Mouse (Mus musculus): ENCODE data around the gene Rho.

Rho gene

DNA sequence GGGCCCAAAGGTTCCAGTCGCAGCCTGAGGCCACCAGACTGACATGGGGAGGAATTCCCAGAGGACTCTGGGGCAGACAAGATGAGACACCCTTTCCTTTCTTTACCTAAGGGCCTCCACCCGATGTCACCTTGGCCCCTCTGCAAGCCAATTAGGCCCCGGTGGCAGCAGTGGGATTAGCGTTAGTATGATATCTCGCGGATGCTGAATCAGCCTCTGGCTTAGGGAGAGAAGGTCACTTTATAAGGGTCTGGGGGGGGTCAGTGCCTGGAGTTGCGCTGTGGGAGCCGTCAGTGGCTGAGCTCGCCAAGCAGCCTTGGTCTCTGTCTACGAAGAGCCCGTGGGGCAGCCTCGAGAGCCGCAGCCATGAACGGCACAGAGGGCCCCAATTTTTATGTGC, at the start of gene Rho:
Gene Rho, plus strand, starts transcription at position 110 of the 400 bp plus-strand sequence.
- no peak for DNase-seq (ENCODE audit: low spot score in 2 of 2)

DNA sequence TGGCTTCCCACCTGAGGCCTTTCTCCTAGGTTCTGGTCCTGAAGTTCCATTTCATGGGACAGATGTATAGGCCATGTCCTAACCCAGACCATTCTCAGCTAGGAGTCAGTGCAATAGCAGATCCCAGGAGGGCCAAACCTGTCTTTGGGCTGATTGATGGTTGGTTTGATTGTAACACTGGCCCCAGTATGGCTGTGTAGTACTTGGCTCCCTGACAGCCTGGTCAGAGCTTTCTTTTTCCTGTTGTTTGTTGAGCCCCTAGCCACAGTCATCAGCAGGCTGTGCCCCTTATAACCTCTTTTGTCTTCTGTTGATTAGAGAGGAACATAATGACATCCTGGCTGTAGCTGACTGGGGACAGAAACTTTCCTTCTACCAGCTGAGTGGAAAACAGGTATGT, 47.5 kb upstream of the Rho start:
- no peak for DNase-seq (ENCODE audit: low spot score in 2 of 2)

DNA sequence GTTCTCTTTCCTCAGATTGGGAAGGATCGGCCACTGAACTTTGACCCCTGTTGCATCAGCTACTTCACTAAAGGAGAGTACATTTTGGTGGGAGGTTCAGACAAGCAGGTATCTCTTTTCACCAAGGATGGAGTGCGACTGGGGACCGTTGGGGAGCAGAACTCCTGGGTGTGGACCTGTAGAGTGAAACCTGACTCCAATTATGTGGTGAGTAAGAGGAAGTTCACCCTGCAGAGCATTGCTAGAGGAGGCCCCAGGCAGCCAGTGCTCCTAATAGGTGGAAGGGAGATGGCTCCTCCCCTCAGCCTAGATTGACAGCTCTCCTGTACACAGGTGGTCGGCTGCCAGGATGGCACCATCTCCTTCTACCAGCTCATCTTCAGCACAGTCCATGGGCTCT, 44.7 kb upstream of the Rho start:
- peak; percentile 42 to 56 for DNase-seq (ENCODE audit: low spot score in 2 of 2)

DNA sequence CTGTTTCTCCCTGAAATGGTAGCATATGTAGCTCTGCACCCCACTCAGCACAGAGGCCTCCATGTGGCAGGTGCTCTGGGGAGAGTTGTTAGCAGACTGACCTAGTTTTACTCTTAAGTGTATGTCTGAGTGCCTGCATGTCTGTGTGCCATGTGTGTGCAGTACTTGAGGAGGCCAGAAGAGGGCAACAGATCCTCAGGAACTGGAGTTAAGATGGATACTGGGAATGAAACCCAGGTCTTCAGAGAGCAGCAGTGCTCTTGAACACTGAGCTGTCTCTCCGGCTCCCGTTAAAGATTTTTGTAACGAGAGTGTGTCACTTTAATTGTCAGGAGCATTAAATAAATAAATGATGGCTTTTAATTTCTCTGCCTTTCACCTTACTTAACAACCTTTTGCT, 43.3 kb upstream of the Rho start:
- DNase-seq (ENCODE audit: low spot score in 2 of 2) = peak; percentile 35 to 41

DNA sequence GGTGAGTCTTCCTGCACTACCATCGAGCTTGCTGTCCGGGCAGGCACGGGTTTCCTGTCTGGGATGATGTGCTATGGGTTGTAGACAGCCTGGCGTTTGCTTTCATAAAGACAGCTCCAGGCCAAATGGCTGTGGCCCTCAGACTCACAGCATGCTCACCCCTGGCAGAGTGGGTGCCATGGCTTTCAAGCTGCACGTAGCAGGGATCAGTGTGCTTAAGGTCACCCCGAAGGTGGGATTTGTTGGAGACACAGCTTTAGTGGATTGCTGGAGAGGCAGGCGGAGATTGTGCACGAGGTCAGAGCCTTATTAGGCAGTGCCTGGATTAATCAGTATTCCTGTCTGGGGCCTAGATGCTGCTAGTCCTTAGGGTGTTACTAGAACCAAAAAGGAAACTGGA, 40.9 kb upstream of the Rho start:
- DNase-seq (ENCODE audit: low spot score in 2 of 2) = no peak

DNA sequence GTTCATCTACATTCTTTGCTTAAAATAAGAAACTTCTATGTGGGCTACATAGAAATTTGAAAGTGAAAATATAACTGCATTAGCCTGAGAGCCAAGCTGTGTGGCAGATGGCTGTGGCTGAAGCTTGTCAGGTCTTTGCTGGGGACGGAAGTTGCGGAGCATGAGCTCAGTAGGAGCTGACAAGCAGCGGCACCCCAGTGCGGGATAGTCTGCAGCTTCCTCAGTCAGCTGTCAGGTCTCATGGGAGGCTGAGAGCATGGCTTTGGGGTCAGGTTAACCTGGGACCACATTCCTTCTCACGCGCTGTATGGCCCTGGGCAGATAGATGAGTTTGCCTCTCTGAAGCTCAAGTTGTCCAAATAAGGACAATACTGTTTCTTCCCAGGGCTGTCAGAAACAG, 40.5 kb upstream of the Rho start:
- no peak for DNase-seq (ENCODE audit: low spot score in 2 of 2)

DNA sequence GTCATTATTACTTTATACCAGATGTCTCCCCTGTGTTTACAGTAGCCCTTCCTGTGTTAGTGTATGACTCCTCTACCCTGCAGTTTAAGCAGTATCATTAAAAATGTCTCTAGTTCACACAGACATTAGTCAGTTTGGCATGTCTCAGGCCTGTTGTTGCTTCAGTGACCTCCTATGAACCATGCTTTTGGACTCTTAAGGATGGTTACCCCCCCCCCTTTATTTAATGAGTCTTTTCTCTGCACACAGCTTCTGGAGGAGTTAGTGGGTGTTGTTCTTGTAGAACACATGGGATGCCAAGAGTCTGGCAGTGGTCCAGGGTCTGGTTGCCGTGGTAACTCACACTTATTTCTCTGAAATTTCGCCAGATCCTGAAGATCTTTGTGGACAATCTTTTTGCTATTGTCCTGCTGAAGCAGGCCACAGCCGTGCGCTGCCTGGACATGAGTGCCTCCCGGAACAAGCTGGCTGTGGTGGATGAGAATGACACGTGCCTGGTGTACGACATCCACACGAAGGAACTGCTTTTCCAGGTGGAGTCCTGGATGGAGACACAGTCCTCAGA, 40.0 kb upstream of the Rho start:
- DNase-seq (ENCODE audit: low spot score in 2 of 2) = no peak

DNA sequence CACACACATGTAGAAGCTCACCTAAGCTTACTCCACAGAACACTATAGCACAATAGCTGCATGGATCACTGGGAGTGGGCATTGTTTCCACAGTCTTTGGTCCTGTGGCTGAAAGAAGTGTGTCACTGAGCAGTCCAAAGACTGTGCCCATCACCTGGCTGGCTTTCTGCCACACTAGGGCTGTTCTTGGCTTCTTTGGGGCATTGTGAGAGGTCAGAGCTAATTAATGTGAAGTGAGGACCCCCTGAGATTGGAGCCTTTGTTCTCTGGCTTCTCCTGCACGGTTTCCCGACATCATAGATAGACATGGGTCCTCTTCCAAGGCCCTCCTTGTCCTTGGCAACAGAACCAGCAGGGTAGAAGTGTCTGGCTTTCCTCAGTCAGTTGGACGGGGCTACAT, 39.2 kb upstream of the Rho start:
- DNase-seq (ENCODE audit: low spot score in 2 of 2) = no peak

DNA sequence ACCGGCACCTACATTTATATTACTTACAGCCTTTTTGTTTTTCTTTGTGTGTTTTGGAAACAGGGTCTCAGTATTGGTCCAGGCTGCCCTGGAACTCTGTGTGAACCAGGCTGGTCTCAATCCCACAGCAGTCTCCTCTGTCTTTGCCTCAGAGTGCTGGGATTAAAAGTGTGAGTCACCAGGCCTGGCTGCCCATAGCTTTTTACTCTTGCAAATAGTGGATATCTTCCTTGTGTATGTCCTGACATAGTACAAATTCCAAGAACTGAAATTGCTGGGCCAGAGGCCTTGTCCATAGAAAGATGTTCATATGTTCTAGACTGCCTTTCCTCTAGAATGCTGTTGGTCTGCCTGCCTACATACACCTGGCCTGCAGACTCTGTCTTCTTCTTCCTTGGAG, 35.2 kb upstream of the Rho start:
- no peak for DNase-seq (ENCODE audit: low spot score in 2 of 2)

DNA sequence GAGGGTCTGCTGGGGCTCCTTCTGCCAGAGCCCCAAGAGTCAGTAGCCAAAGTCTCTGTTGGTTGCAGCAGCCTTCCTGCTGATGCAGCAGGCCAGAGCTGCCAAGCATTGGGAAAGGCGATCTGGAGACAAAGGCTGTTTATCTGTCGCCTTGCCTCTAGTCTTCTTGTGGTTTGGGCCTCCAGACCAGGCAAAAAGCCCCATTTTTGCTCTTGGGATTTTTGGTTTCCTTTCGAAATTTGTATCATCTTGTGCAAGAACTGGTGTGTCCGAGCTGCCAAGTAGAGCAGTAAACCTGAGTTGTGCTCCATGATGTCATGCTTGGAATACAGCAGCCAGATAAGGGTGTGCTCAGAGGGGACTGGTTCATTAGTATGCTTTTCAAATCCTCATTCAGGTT, 34.4 kb upstream of the Rho start:
- DNase-seq (ENCODE audit: low spot score in 2 of 2) = no peak

DNA sequence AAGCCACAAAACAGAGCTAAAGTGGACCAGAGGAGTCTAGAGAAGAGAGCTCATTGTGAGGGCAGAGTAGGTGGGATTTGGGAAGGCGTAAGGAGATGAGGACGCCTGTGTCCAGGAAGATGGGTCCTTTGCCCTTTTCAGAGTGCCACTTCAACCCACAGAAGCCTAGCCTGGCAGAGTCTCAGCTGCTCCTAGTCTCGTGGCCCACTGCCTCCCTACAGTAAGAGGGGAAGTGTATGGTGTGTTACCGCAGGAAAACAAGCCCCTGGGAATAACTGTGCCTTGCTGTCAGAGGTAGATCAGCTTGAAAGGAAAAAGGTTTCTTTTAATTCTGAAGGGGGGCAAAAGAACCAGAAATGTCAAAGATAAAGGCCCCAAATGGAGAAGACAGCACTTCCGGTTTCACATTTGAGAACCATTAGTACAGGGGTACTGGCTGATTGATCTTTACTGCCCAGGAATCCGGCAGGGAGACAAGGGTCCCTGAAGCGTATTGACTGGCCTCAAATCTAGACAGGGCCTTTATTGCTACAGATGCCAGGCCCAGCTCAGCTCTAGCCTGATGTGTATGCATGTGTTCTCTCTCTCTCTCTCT, 33.5 kb upstream of the Rho start:
- DNase-seq (ENCODE audit: low spot score in 2 of 2) = no peak

DNA sequence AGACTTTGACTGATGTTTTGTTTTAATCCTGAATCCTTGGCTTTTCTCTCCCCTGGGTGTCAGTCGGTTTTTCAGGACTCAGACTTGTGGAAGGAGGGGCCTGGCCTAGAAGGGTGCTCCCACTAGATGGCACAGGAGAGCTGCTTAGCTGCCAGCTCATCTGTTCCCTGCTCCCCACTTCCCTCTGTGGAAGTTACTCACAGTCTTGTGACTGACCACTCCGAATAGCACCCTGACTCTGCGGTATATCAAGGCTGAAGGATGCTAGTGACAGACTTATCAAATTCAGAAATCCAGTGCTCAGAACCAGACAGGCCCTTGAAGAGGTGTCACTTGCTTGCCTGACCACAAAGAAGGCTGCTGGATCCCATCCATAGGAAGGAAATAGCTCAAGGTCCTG, 30.5 kb upstream of the Rho start:
- DNase-seq (ENCODE audit: low spot score in 2 of 2) = peak; percentile 32 to 63

DNA sequence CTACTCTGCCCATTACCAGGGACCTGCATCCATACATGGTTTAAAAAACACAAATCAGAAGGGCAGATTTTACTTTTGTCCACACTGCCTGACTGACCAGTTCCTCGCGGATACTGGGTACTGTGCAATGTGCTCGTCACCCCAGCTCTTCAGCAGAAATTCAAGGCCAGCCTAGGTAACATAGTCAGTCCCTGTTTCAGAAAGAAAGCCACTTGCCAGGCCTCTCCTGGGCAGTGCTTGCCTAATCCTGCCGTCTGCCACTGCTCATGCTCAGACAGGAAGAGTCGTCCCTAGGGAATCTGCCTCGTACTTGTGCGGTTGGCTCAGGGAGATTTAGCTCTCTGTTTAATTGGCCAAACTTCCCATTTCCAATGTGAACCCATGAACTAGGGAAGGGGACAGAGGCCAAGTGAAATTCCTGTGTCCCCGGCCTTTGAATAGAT, 30.0 kb upstream of the Rho start:
- no peak for DNase-seq (ENCODE audit: low spot score in 2 of 2)

DNA sequence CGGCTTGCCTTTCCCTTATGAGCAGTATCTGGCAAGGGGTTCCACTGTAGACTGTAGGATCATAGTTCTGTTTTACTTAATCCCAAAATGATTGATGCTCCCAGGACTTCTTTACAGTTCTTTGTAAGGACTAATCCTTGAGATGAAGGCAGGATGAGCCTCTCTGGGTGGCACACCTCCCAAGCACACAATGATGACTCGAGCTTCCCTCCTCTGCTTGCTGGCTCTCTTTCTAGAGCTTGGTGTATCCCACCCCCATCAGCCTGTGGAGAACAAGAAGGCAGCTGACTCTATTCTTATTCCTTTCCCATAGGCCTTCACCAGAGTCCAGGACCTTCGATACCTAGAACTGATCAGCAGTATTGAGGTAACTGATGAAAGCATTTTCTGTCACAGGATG, 29.0 kb upstream of the Rho start:
- no peak for DNase-seq (ENCODE audit: low spot score in 2 of 2)

DNA sequence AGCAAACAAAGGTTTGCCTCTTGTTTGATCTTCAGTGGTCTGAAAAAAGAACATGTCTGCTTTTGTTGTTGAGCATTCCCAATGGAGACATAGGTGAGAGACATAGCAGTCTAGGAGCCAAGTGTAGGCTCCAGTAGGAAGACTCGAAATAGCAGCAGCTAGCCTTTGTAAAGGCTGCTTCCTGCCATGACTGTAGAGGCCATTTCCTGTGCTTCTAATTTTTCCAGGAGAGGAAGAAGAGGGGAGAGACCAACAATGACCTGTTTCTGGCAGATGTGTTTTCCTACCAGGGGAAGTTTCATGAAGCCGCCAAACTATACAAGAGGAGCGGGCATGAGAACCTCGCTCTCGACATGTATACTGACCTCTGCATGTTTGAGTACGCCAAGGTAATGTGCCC, 26.0 kb upstream of the Rho start:
- no peak for DNase-seq (ENCODE audit: low spot score in 2 of 2)

DNA sequence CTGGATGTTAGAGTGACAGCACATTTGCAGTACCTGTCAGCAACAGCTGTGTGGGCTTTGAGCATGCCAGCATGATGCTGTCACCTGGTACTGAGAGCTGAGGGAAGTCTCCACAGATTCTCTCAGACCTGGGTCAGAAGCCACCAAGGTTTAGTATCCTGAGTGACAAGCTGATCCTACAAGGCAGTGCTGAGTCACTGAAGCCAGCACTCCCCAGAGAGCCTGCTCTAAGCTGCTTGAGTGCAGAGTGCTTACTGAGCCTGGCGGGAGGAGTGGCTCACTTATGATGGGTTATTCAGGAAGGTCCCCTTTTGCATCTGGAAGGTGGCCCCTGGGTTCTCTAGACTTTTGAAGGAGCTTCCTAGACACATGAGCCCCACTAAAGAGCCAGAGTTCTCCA, 25.1 kb upstream of the Rho start:
- DNase-seq (ENCODE audit: low spot score in 2 of 2) = no peak

DNA sequence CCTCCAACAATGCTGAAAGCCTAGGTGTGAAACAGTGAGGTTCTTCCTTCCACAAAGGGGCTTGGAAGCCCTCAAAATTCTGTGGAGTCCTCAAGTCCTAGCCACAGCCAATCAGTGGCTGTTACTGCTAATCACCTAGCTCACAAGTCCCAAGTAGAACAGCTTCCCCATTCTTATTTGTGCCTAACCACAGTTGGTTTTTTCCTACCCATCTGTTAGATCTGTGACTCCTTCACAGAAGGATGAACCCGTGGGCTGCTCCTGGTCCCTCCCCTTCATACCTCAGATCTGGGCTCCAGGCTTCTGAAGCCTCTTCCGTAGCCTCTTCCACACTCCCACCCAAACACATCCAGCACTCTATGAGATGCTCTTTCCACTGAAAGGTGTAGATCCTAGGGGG, 24.7 kb upstream of the Rho start:
- no peak for DNase-seq (ENCODE audit: low spot score in 2 of 2)

DNA sequence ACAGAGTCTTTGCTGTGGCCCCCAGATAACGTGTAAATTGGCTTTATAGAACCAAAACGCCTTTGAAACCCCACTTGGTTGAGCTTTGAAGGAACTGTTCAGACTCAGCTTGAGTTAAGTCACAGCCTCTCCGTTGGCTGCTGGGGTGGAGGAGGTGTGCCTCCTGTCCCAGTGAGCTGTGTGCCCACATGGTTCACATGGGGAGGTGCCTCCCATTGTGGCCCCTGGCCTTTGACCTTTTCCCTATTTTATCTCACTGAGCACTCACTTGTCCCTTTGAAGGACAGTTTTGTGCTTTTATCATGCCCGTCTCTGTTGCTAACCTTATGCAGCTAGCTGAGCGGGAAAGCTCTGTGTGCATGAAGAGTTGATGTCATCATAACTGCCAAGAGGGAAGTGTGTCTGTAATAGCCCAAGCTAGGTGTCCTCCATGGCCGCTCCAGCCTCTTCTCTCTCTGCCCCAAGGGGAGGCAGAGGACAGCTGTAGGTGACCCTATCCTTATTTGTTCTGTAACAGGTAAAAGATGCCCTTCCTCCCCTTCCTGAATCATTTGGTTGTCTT, 23.0 kb upstream of the Rho start:
- DNase-seq (ENCODE audit: low spot score in 2 of 2) = no peak

DNA sequence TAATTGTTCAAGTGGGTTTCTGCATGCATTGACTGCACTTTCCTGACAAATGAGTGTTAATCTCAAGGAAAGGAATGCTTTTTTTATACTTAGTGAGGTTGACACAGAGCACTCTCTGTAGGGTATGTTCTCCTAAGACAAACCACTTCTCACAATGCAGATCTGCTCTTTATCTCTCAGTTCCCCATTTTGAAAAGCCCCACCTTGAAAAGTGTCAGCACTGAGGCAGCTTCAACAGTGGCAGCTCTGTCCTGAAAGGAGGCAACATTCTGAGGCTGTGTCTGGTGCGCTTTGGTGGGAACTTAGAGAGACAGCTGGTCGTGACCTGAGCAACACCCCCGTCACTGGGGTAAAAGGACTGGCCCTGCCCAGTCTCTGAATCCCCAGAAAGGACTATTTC, 22.5 kb upstream of the Rho start:
- no peak for DNase-seq (ENCODE audit: low spot score in 2 of 2)

DNA sequence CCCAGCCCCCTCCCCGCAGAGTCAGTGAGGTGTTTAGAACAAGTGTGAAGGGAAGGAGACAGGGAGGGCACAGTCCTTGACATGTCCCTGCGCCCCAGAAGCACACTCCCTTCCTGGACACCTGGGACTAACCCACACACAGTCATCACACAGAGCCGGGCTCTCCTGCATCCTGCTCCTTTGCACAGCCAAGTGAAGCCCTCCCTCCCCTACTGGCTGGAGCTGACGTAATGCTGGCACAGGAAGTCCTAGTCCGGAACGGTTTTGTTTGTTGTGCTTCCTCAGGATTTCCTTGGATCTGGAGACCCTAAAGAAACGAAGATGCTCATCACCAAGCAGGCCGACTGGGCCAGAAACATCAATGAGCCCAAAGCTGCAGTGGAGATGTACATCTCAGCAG, 21.6 kb upstream of the Rho start:
- DNase-seq (ENCODE audit: low spot score in 2 of 2) = peak in 1 of 2 experiments; percentile 17

DNA sequence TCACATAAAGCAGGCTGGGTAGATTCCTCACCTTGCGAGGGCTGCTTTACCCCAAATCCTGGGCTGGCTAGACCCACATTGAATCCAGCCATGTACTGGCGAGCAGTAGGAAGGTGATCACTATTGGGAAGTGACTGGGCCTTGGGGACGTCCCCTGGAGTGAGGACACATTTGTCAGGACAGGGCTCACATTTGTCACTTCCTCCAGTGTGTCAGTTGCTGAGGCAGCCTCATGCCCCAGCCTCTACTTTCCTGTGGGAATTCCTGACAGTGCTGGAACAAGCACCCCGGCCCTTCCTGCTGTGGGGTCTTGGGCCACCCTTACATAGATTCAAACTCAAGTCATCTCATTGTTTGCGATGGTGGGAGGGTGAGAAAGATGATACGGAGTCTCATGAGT, 19.8 kb upstream of the Rho start:
- DNase-seq (ENCODE audit: low spot score in 2 of 2) = no peak

DNA sequence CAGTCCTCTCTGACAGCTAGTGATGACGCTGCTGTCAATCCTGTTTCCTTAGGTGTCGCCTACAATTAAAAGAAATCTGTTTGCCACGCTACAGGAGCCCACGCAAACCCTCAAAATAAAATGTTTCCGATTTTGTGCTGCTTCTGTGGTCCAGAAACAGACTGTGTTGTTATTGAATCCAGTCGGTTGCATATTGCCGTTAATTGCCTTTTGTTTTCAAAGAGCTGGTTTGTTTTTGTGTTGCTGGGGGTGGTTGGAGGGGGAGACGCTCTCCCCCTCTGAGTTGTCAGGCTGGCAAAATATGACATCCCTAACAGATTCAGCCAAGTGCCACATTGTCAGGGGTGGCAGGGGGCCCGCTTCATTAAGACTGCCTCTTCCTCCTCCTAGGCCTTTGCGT, 18.1 kb upstream of the Rho start:
- DNase-seq (ENCODE audit: low spot score in 2 of 2) = no peak

DNA sequence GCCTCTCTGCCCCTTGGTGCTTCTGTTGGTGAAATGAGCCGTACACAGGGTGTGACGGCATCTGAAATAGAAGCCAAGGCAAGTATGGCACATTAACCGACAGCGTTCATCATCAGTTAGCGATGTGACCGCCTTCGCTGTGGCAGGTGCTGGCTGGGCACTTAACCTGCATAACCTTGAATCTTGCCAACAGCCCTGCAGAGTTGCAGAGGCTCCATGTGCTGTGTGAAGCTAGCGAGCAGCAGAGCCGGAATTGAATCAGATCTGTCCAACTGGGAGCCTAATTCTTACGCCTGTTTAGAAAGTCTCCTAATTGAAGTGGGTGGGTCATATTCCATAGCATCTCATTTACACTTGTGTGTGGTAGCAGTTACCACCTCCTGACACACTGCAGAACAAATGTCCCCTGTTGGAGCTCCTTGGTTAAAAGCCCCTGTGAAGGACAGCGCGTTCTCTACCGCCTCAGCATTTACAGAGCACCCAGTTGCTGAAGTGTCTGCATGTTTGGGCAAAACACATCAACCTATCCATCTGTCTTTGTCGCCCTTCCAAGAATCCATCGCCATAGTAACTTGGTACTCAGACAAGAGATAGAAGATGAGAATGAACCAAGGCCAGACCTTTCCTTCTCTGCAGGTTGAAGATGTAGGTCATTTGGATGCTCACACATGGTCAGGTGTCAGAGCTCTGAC, 16.9 kb upstream of the Rho start:
- no peak for DNase-seq (ENCODE audit: low spot score in 2 of 2)

All from thymus, postnatal 10 days (tissue).